In genomic region chr7:141278766-141279590, GRCm38 (mm10) we compare ENCODE assay signal across 9 mouse cellular contexts. TPM values are rescaled to one million over a fixed set of nuclear protein-coding genes. Genes with fewer than 3 reads are reported as not detected.
DNase-seq lines count a peak whose midpoint lies in the region; ATAC-seq and TF ChIP-seq lines count a peak whose summit lies in the region.
"Had no signal": no experiment of that assay in that cellular context is flagged by ENCODE, and none has a peak within 500 bp of the region (broad histone marks: within the 10 kb centered on the region; RNA-seq: fewer than 3 reads in every experiment).

Gene Sct (minus strand): TSS chr7:141279133.

- no peak for ATAC-seq in CD4-positive, CD25-positive, alpha-beta regulatory T cell, adult 4 months
- peak; percentile 49; the same call in 1 of the 2 replicates for ATAC-seq in embryonic facial prominence, embryonic 11.5 days (replicated peaks; ENCODE audit: insufficient number of reproducible peaks, low FRiP score, low TSS enrichment, low read depth)
- ATAC-seq in intestine, embryonic 14.5 days (replicated peaks; ENCODE audit: low FRiP score, low TSS enrichment, low read depth) = peak; percentile 50
- peak; percentile 34; the same call in 1 of the 2 replicates for ATAC-seq in stomach, embryonic 16.5 days (ENCODE audit: insufficient read depth, low FRiP score)

- H3K4me2 ChIP-seq in embryonic facial prominence, embryonic 11.5 days (ENCODE audit: low read depth, low read length) = peak within 1 kb of the TSS; percentile 72
- H3K4me2 ChIP-seq in intestine, embryonic 14.5 days (ENCODE audit: low read length) = peak within 1 kb of the TSS; percentile 84
- H3K4me2 ChIP-seq in stomach, embryonic 16.5 days (ENCODE audit: low read depth, low read length) = peak within 1 kb of the TSS; percentile 95

- H3K9ac ChIP-seq in ES-E14 (ENCODE audit: insufficient read depth, low read depth, low read length, poor library complexity, severe bottlenecking) = peak within 1 kb of the TSS; percentile 19; the same call in 1 of the 2 replicates
- H3K9ac ChIP-seq in embryonic facial prominence, embryonic 11.5 days (replicated peaks; ENCODE audit: low read length) = peak within 1 kb of the TSS; percentile 32; the same call in 1 of the 2 replicates
- H3K9ac ChIP-seq in intestine, embryonic 14.5 days (ENCODE audit: low read length) = peak within 1 kb of the TSS; percentile 34
- H3K9ac ChIP-seq in stomach, embryonic 16.5 days (ENCODE audit: low read length) = peak within 1 kb of the TSS; percentile 70

- no peaks in the 10 kb centered on the region for H3K9me3 ChIP-seq in ES-E14 (ENCODE audit: control insufficient read depth, insufficient read depth, low read depth, low read length)
- no peaks in the 10 kb centered on the region for H3K9me3 ChIP-seq in embryonic facial prominence, embryonic 11.5 days (replicated peaks; ENCODE audit: control insufficient read depth, low read length)
- H3K9me3 ChIP-seq in intestine, embryonic 14.5 days (ENCODE audit: control insufficient read depth, low read length) = no peaks in the 10 kb centered on the region
- H3K9me3 ChIP-seq in stomach, embryonic 16.5 days (replicated peaks; ENCODE audit: control insufficient read depth, low read length) = no peaks in the 10 kb centered on the region

- H3K27ac ChIP-seq in ES-E14 (ENCODE audit: insufficient read depth, low read depth, low read length, poor library complexity, severe bottlenecking) = no peak within 1 kb of the TSS
- H3K27ac ChIP-seq in embryonic facial prominence, embryonic 11.5 days (replicated peaks; ENCODE audit: low read depth, low read length) = no peak within 1 kb of the TSS
- H3K27ac ChIP-seq in intestine, embryonic 14.5 days (ENCODE audit: low read depth) = peak within 1 kb of the TSS; percentile 28; the same call in 1 of the 2 replicates
- no peak within 1 kb of the TSS for H3K27ac ChIP-seq in stomach, embryonic 16.5 days (ENCODE audit: low read length)

- no peaks in the 10 kb centered on the region for H3K36me3 ChIP-seq in ES-E14 (ENCODE audit: control insufficient read depth, insufficient read depth, low read length, poor library complexity, severe bottlenecking)
- H3K36me3 ChIP-seq in embryonic facial prominence, embryonic 11.5 days (replicated peaks; ENCODE audit: control insufficient read depth, insufficient read depth, low read depth, low read length) = no peaks in the 10 kb centered on the region
- no peaks in the 10 kb centered on the region for H3K36me3 ChIP-seq in intestine, embryonic 14.5 days (ENCODE audit: control insufficient read depth, insufficient read depth, low read length)
- H3K36me3 ChIP-seq in stomach, embryonic 16.5 days (ENCODE audit: control insufficient read depth, insufficient read depth, low read length) = no peaks in the 10 kb centered on the region

- H3K27me3 ChIP-seq in embryonic facial prominence, embryonic 11.5 days (ENCODE audit: control insufficient read depth, insufficient read depth, low read length) = no peaks in the 10 kb centered on the region
- 0 out of 2 replicates have a peak, but pooled peaks cover 3% of the 10 kb centered on the region for H3K27me3 ChIP-seq in intestine, embryonic 14.5 days (replicated peaks; ENCODE audit: control insufficient read depth, insufficient read depth, low read length)
- no peaks in the 10 kb centered on the region for H3K27me3 ChIP-seq in stomach, embryonic 16.5 days (ENCODE audit: control insufficient read depth, insufficient read depth, low read length)

- peak within 1 kb of the TSS; percentile 58 to 80 for H3K4me3 ChIP-seq in ES-E14 (ENCODE audit: insufficient read depth in 1 of 2, low read depth in 1 of 2, low read length in 2 of 2, poor library complexity in 1 of 2, severe bottlenecking in 1 of 2)
- H3K4me3 ChIP-seq in embryonic facial prominence, embryonic 11.5 days (ENCODE audit: low read depth, low read length) = peak within 1 kb of the TSS; percentile 22
- peak within 1 kb of the TSS; percentile 43 for H3K4me3 ChIP-seq in intestine, embryonic 14.5 days (ENCODE audit: low read depth, low read length)
- H3K4me3 ChIP-seq in stomach, embryonic 16.5 days (replicated peaks; ENCODE audit: low read length) = peak within 1 kb of the TSS; percentile 41

- peaks cover 8 to 21% of the 10 kb centered on the region in 2 experiments for H3K4me1 ChIP-seq in ES-E14 (ENCODE audit: control insufficient read depth in 2 of 2, insufficient read depth in 2 of 2, low read length in 2 of 2, poor library complexity in 1 of 2)
- H3K4me1 ChIP-seq in embryonic facial prominence, embryonic 11.5 days (ENCODE audit: control insufficient read depth, insufficient read depth, low read length) = no peaks in the 10 kb centered on the region
- H3K4me1 ChIP-seq in intestine, embryonic 14.5 days (replicated peaks; ENCODE audit: control insufficient read depth, insufficient read depth, low read length) = no peaks in the 10 kb centered on the region
- H3K4me1 ChIP-seq in stomach, embryonic 16.5 days (ENCODE audit: control insufficient read depth, insufficient read depth, low read length) = peaks cover 5% of the 10 kb centered on the region; the same call in 1 of the 2 replicates

- 2% methylated on average over 45 of the region's 46 CpGs for WGBS in embryonic facial prominence, embryonic 11.5 days
- 2% methylated on average over 46 of the region's 46 CpGs for WGBS in intestine, embryonic 14.5 days
- 2% methylated on average over 46 of the region's 46 CpGs for WGBS in stomach, embryonic 16.5 days

- in situ Hi-C loops in ES-E14 (cut with MboI; ENCODE audit: low sequenced_read_pairs in 2 of 2, unreplicated experiment in 2 of 2) = no loop called here

- DNase-seq in CD4-positive, CD25-positive, alpha-beta regulatory T cell, adult 2 months (ENCODE audit: low read depth, low spot score) = peak; percentile 53
- DNase-seq in ES-E14 (ENCODE audit: low read depth, low spot score) = no peak
- DNase-seq in embryonic facial prominence, embryonic 11.5 days (ENCODE audit: low spot score) = peak; percentile 66
- DNase-seq in intestine, embryonic 14.5 days (ENCODE audit: low spot score) = peak; percentile 82
- DNase-seq in lung, postnatal 10 days = peak; percentile 34
- DNase-seq in ovary, postnatal 14 days (ENCODE audit: low spot score) = no peak

TF ChIP-seq in ES-E14, 5 proteins besides CTCF, POLR2A, EP300 and RAD21:
- no peak for TF ChIP-seq ZNF384 (IDR thresholded peaks at IDR 0.05; ENCODE audit: low read depth, low read length)
- no peak for TF ChIP-seq ZC3H11A (IDR thresholded peaks at IDR 0.05; ENCODE audit: borderline replicate concordance, low read depth, low read length)
- TF ChIP-seq HCFC1 (IDR thresholded peaks at IDR 0.05; ENCODE audit: borderline replicate concordance, insufficient read depth, low read length) = no peak
- TF ChIP-seq MAFK (IDR thresholded peaks at IDR 0.05; ENCODE audit: insufficient read depth, low read depth, low read length) = no peak

RNA-seq across cellular contexts. Expression of gene Sct, which starts in this region (rescaled TPM):
- not detected for polyA plus RNA-seq in CD4-positive, CD25-positive, alpha-beta regulatory T cell, adult 4 months (2017; shearing (Covaris generic))
- 12.0 and 31.9 TPM in 2 replicates for total RNA-seq in ES-E14 (2012; rRNA removed)
- polyA plus RNA-seq in embryonic facial prominence, embryonic 11.5 days (2014; fragmentation: Nextera tagmentation; extraction: Ambion mirVana) = 4.5 and 6.7 TPM in 2 replicates
- 136 and 201 TPM in 2 replicates for polyA plus RNA-seq in intestine, embryonic 14.5 days (2014; fragmentation: Nextera tagmentation; extraction: Ambion mirVana)
- 23.2 and 24.8 TPM in 2 replicates for polyA plus RNA-seq in stomach, embryonic 16.5 days (2015; fragmentation: Nextera tagmentation; extraction: Ambion mirVana)
- total RNA-seq: heart, adult 18-20 months had no signal

Comparison
In these comparisons a context has a peak if more than half of its experiments do, and no peak if none do; other contexts are left out.
1. DNase-seq: peak in CD4-positive, CD25-positive, alpha-beta regulatory T cell, adult 2 months (single experiment), embryonic facial prominence, embryonic 11.5 days (single experiment), intestine, embryonic 14.5 days (single experiment) and lung, postnatal 10 days (single experiment); none in ES-E14 (single experiment) and ovary, postnatal 14 days (single experiment).
2. H3K9ac ChIP-seq: peak in every context shown above with its lines; median percentile 70 in stomach, embryonic 16.5 days; 34 in intestine, embryonic 14.5 days; 32 in embryonic facial prominence, embryonic 11.5 days; 19 in ES-E14.
3. Peak in every context shown above with its lines, with median percentiles within 50 percentile points of each other: H3K4me3 ChIP-seq and H3K4me2 ChIP-seq.